Mouse (Mus musculus) liver, embryonic 14.5 days (tissue): ENCODE data around the gene Tdp1. TPM values are rescaled to one million over a fixed set of nuclear protein-coding genes. Genes with fewer than 3 reads are reported as not detected.

Source experiments
- ATAC-seq: fragments of 200-750 bp; cut with Nextera tagmentation; 2 replicates; pipeline ENCODE4 v1.8.0; 2017; ENCODE audit warnings: moderate number of reproducible peaks, mild to moderate bottlenecking, moderate library complexity; ENCODE audit not compliant: insufficient read depth
- DNase-seq, 3 experiments: peaks; one replicate each; pipeline ENCODE4 v3.0.0-alpha.2; 2012 to 2013; ENCODE audit warnings: low read depth in 3 of 3, low spot score in 3 of 3
- H3K27ac ChIP-seq: fragments of 300-500 bp; sonication (generic); 2 replicates; pipeline ENCODE4 v1.5.1; 2014; ENCODE audit warnings: moderate library complexity, mild to moderate bottlenecking, control low read depth, inconsistent platforms
- H3K27me3 ChIP-seq: fragments of 300-500 bp; sonication (generic); 2 replicates; pipeline ENCODE4 v1.6.1; 2014; ENCODE audit warnings: mild to moderate bottlenecking, low read length, moderate library complexity; ENCODE audit not compliant: control insufficient read depth, insufficient read depth
- H3K36me3 ChIP-seq: fragments of 300-500 bp; sonication (generic); replicated peaks from 2 replicates; pipeline ENCODE4 v1.6.1; 2014; ENCODE audit warnings: low read depth; ENCODE audit not compliant: control insufficient read depth, insufficient read depth
- H3K4me1 ChIP-seq, 2 experiments: fragments of 200-500 bp in 1 of 2; fragments of 300-500 bp in 1 of 2; sonication (generic) in 1 of 2; replicated peaks; 2 replicates each; pipeline ENCODE4 v1.6.1; 2012 to 2014; ENCODE audit warnings: antibody characterized with exemption in 1 of 2, inconsistent platforms in 1 of 2, low read length in 1 of 2; ENCODE audit not compliant: control insufficient read depth in 2 of 2, insufficient read depth in 2 of 2
- H3K4me2 ChIP-seq: fragments of 300-500 bp; sonication (generic); 2 replicates; pipeline ENCODE4 v1.6.1; 2014; ENCODE audit warnings: low read depth, mild to moderate bottlenecking, control low read depth, moderate library complexity
- H3K4me3 ChIP-seq, 2 experiments: fragments of 200-500 bp in 1 of 2; fragments of 300-500 bp in 1 of 2; sonication (generic) in 1 of 2; 2 replicates each; pipeline ENCODE4 v1.5.1; 2012 to 2014; ENCODE audit warnings: low read depth in 2 of 2, low read length in 2 of 2, mild to moderate bottlenecking in 2 of 2, control low read depth in 1 of 2, inconsistent platforms in 1 of 2, moderate library complexity in 1 of 2; ENCODE audit not compliant: insufficient read depth in 1 of 2
- H3K9ac ChIP-seq: fragments of 300-500 bp; sonication (generic); replicated peaks from 2 replicates; pipeline ENCODE4 v1.6.1; 2014; ENCODE audit warnings: mild to moderate bottlenecking, control low read depth, moderate library complexity
- H3K9me3 ChIP-seq: fragments of 300-500 bp; sonication (generic); 2 replicates; pipeline ENCODE4 v1.6.1; 2016; ENCODE audit warnings: low read length, mixed read lengths; ENCODE audit not compliant: control insufficient read depth
- CTCF ChIP-seq: IDR thresholded peaks from 2 replicates; pipeline ENCODE4 v1.5.1; 2016; ENCODE audit warnings: antibody characterized with exemption, low read depth, control low read depth
- EP300 ChIP-seq: IDR thresholded peaks from 2 replicates; pipeline ENCODE4 v1.6.1; 2016; ENCODE audit warnings: antibody characterized with exemption, low read depth
- WGBS: fragments of 180-500 bp; shearing (Covaris S2); extraction: QIAGEN DNeasy Blood & Tissue Kit; methylation state at CpG from one replicate; pipeline ENCODE4 v1.1.7; 2014; ENCODE audit not compliant: insufficient replicate concordance; 5-methylcytosine and 5-hydroxymethylcytosine counted together
- polyA plus RNA-seq, 2 experiments: library from polyadenylated mRNA; depleted of rRNA in 1 of 2; stranded (reverse) in 1 of 2; unstranded in 1 of 2; fragments of >200 nt; fragmentation: Nextera tagmentation in 1 of 2; extraction: Ambion mirVana in 1 of 2; gene quantifications; 2 replicates each; pipeline versions ENCODE4 v1.2.1 to v1.2.3; 2012 to 2014

Gene Tdp1
- polyA plus RNA-seq, 2 experiments, result 16.8 to 23.3 TPM

DNA sequence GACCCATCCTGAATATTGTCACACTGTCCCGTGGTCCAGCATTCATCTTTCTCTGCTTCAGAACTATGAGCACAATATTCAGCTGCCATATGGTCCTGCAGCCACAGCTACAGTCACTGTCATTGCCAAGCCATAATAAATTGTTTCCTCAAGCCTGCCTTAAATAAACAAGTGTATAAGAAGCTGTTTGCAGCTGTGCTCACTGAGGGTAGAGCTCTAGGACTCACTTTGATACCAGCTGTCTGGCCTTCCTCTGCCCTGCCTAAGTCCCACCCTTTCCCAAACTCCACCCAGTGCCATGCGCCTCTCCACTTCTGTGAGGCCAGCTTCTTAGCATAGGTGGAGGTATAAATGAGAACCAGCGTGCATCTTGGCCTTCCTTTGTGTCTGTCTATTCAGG is 49.3 kb downstream of the Tdp1 start:
- no peak overlapping the region for H3K27ac ChIP-seq
- DNase-seq (no peak), ATAC-seq (no peak)
- H3K4me2 ChIP-seq, result no peak overlapping the region
- no peak overlapping the region for H3K9ac ChIP-seq
- no peak overlapping the region for H3K4me3 ChIP-seq
- no peaks in the 10 kb centered on the region for H3K36me3 ChIP-seq
- no peaks in the 10 kb centered on the region for H3K4me1 ChIP-seq
- TF ChIP-seq CTCF (no peak), EP300 (no peak)
- no peaks in the 10 kb centered on the region for H3K9me3 ChIP-seq
- H3K27me3 ChIP-seq, result no peaks in the 10 kb centered on the region
- 83% methylated on average over 3 of the region's 3 CpGs for WGBS

- no peak overlapping the region for H3K4me3 ChIP-seq
- no peak overlapping the region for H3K27ac ChIP-seq
- no peaks in the 10 kb centered on the region for H3K9me3 ChIP-seq
- DNase-seq, result no peak
- 78% methylated on average over 8 of the region's 8 CpGs for whole genome bisulfite sequencing
- no peaks in the 10 kb centered on the region for H3K4me1 ChIP-seq
- no peaks in the 10 kb centered on the region for H3K36me3 ChIP-seq
- H3K27me3 ChIP-seq, result no peaks in the 10 kb centered on the region
- H3K4me2 ChIP-seq, result no peak overlapping the region
- TF ChIP-seq EP300 (no peak), CTCF (no peak)
- no peak for ATAC-seq
- no peak overlapping the region for H3K9ac ChIP-seq
These were observed 51.1 kb downstream of the Tdp1 start for GRCm38 (mm10) chr12:99935403-99935802.

DNA sequence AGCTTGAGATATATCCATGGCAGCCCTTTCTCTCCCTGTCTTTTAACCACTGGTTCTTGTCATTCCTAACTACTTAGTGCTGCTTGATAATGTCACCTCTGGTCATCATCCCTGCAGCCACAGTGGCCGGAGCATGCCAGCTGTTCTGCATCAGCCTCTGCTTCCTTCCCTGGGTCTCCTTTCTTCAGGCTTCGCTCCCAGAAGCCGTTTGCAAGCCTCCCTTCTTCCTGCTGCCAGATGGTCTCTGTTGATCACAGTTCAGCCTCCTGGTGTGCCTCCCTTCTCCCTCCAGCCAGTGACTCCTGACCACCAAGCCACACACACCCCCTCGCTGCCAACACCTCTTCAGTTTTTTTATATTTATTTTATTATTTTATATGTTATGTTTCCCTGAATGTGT is 54.2 kb downstream of the Tdp1 start:
- Histone ChIP-seq H3K27me3 (no peaks in the 10 kb centered on the region), H3K4me2 (no peak overlapping the region), H3K4me1 (peaks cover 0 to 7% of the 10 kb centered on the region in 2 experiments; a peak in 2 of 4 replicates), H3K4me3 (no peak overlapping the region), H3K27ac (no peak overlapping the region), H3K36me3 (no peaks in the 10 kb centered on the region), H3K9ac (no peak overlapping the region), H3K9me3 (no peaks in the 10 kb centered on the region)
- 76% methylated on average over 4 of the region's 4 CpGs for WGBS
- DNase-seq (no peak), ATAC-seq (no peak)
- no peak for TF ChIP-seq EP300
- no peak for TF ChIP-seq CTCF

GRCm38 (mm10) chr12:99939179-99939578 is 54.9 kb downstream of the Tdp1 start:
- TF ChIP-seq EP300, result no peak
- no peak for TF ChIP-seq CTCF
- H3K9me3 ChIP-seq, result no peaks in the 10 kb centered on the region
- WGBS, result 77% methylated on average over 6 of the region's 6 CpGs
- no peak overlapping the region for H3K27ac ChIP-seq
- H3K27me3 ChIP-seq, result no peaks in the 10 kb centered on the region
- H3K4me3 ChIP-seq, result no peak overlapping the region
- H3K4me1 ChIP-seq, result peaks cover 0 to 7% of the 10 kb centered on the region in 2 experiments; a peak in 2 of 4 replicates
- ATAC-seq (no peak), DNase-seq (no peak)
- H3K4me2 ChIP-seq, result no peak overlapping the region
- H3K36me3 ChIP-seq, result no peaks in the 10 kb centered on the region
- no peak overlapping the region for H3K9ac ChIP-seq

GRCm38 (mm10) chr12:99940704-99941103 is 56.4 kb downstream of the Tdp1 start:
- no peak for DNase-seq

More at GRCm38 (mm10) chr12:99940704-99941103, 56.4 kb downstream of the Tdp1 start:
- 74% methylated on average over 7 of the region's 7 CpGs for WGBS
- Histone ChIP-seq H3K36me3 (no peaks in the 10 kb centered on the region), H3K27ac (no peak overlapping the region), H3K9ac (no peak overlapping the region), H3K4me2 (no peak overlapping the region), H3K4me1 (peaks cover 0 to 7% of the 10 kb centered on the region in 2 experiments; a peak in 2 of 4 replicates), H3K9me3 (no peaks in the 10 kb centered on the region), H3K27me3 (no peaks in the 10 kb centered on the region), H3K4me3 (no peak overlapping the region)
- TF ChIP-seq CTCF (no peak), EP300 (no peak)
- ATAC-seq, result no peak
